Mouse (Mus musculus) thymus, adult 2 months (tissue): Measurements from ENCODE around the gene Grip1.

Source experiments
- CTCF ChIP-seq: fragments of 200-500 bp; IDR thresholded peaks from 2 replicates; pipeline ENCODE4 v1.5.1; 2012; ENCODE audit warnings: mild to moderate bottlenecking, control low read depth, low read length, moderate library complexity, borderline replicate concordance; ENCODE audit not compliant: control insufficient read depth, poor library complexity, insufficient read depth; ENCODE audit errors: extremely low read depth
- POLR2A ChIP-seq: fragments of 200-500 bp; IDR thresholded peaks from 2 replicates; pipeline ENCODE4 v1.6.1; 2012; ENCODE audit warnings: mild to moderate bottlenecking, low read length, control low read depth, moderate library complexity; ENCODE audit not compliant: control insufficient read depth, poor library complexity, insufficient read depth; ENCODE audit errors: extremely low read depth

- TF ChIP-seq CTCF (no peak), POLR2A (no peak)
These were observed 364.8 kb downstream of the Grip1 start for GRCm38 (mm10) chr10:119818381-119818780.
